Mouse (Mus musculus) lung, embryonic 15.5 days (tissue): ENCODE data around the gene Gm7257. TPM values are rescaled to one million over a fixed set of nuclear protein-coding genes. Genes with fewer than 3 reads are reported as not detected.

ENCODE experiments used
- ATAC-seq: fragments of 200-750 bp; cut with Nextera tagmentation; 2 replicates; pipeline ENCODE4 v1.8.0; 2017; ENCODE audit warnings: moderate number of reproducible peaks, borderline replicate concordance; ENCODE audit not compliant: low FRiP score, low TSS enrichment; ENCODE audit errors: extremely low read depth
- H3K27ac ChIP-seq: fragments of 300-500 bp; sonication (generic); 2 replicates; pipeline ENCODE4 v1.5.1; 2015; ENCODE audit warnings: moderate library complexity, mild to moderate bottlenecking, inconsistent platforms
- H3K27me3 ChIP-seq: fragments of 300-500 bp; sonication (generic); 2 replicates; pipeline ENCODE4 v1.6.1; 2015; ENCODE audit warnings: inconsistent platforms
- H3K36me3 ChIP-seq: fragments of 300-500 bp; sonication (generic); 2 replicates; pipeline ENCODE4 v1.6.1; 2015; ENCODE audit warnings: inconsistent platforms
- H3K4me1 ChIP-seq: fragments of 300-500 bp; sonication (generic); 2 replicates; pipeline ENCODE4 v1.6.1; 2015; ENCODE audit warnings: inconsistent platforms
- H3K4me2 ChIP-seq: fragments of 300-500 bp; sonication (generic); 2 replicates; pipeline ENCODE4 v1.6.1; 2015; ENCODE audit warnings: inconsistent platforms, mild to moderate bottlenecking, moderate library complexity
- H3K4me3 ChIP-seq: fragments of 300-500 bp; sonication (generic); 2 replicates; pipeline ENCODE4 v1.5.1; 2015; ENCODE audit warnings: mild to moderate bottlenecking, inconsistent platforms
- H3K9ac ChIP-seq: fragments of 300-500 bp; sonication (generic); 2 replicates; pipeline ENCODE4 v1.6.1; 2015; ENCODE audit warnings: inconsistent platforms
- H3K9me3 ChIP-seq: fragments of 300-500 bp; sonication (generic); 2 replicates; pipeline ENCODE4 v1.6.1; 2016; ENCODE audit warnings: inconsistent platforms
- WGBS: fragments of 180-500 bp; shearing (Covaris S2); methylation state at CpG from one replicate; pipeline ENCODE4 v1.1.7; 2015; 5-methylcytosine and 5-hydroxymethylcytosine counted together
- polyA plus RNA-seq: library from polyadenylated mRNA; unstranded; fragments of >200 nt; fragmentation: Nextera tagmentation; extraction: Ambion mirVana; gene quantifications from 2 replicates; pipeline ENCODE4 v1.2.1, GENCODE M21; 2015

Gm7257 gene
- polyA plus RNA-seq: not detected in 2 replicates

DNA sequence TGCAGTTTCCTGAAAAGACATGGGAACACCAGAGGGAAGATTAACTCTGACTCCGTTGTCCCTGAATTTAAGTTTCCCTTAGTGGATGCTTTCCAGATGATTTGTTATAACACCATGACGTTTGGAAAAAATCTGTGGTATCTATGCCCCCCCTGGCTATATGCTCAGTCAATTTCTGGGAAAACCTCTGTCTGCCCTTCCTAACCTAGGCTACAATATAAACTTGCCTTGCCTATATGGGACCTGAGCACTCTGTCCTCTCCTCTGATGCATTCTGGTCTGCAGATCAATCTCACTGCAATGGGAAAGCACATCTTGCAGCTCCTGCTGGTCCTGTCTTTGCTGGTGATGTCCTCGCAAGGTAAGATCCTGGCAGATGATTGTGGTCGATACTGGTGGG lies at the start of gene Gm7257:
Gene Gm7257, plus strand, starts transcription at position 301 of the 400 bp plus-strand sequence.
- no peak within 1 kb of the TSS for H3K9ac ChIP-seq
- H3K36me3 ChIP-seq: no peaks in the 10 kb centered on the region
- H3K27ac ChIP-seq: no peak within 1 kb of the TSS
- no peaks in the 10 kb centered on the region for H3K9me3 ChIP-seq
- no peak within 1 kb of the TSS for H3K4me2 ChIP-seq
- WGBS: 69% methylated on average over 4 of the region's 4 CpGs
- no peak for ATAC-seq
- H3K27me3 ChIP-seq: no peaks in the 10 kb centered on the region
- H3K4me3 ChIP-seq: no peak within 1 kb of the TSS
- H3K4me1 ChIP-seq: no peaks in the 10 kb centered on the region

DNA sequence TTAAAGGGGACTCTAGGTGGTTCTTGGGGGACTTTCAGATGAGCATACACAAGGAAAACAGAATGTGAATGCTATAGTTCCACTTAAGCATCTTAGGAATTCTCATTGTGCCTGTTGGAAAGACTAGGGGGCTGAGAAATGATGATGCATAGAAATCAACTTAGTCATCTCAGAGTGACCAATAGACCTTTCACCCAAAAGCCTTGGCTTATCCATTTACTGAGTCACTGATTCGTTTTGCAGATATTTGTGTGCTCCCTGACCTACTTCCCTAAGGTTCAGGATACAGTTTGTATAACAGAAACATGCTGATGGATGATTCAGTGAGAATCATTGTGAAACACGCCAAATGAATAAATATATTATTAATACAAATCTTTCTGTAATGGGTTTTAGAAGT lies 28.7 kb upstream of the Gm7257 start:
- no peak overlapping the region for H3K4me2 ChIP-seq
- no peak overlapping the region for H3K9ac ChIP-seq
- H3K4me3 ChIP-seq: no peak overlapping the region
- H3K27ac ChIP-seq: no peak overlapping the region
- H3K36me3 ChIP-seq: no peaks in the 10 kb centered on the region
- no peaks in the 10 kb centered on the region for H3K4me1 ChIP-seq
- 59% methylated on average over 2 of the region's 2 CpGs for WGBS
- no peaks in the 10 kb centered on the region; the same call in 1 of the 2 replicates for H3K9me3 ChIP-seq
- no peaks in the 10 kb centered on the region for H3K27me3 ChIP-seq
- no peak for ATAC-seq

DNA sequence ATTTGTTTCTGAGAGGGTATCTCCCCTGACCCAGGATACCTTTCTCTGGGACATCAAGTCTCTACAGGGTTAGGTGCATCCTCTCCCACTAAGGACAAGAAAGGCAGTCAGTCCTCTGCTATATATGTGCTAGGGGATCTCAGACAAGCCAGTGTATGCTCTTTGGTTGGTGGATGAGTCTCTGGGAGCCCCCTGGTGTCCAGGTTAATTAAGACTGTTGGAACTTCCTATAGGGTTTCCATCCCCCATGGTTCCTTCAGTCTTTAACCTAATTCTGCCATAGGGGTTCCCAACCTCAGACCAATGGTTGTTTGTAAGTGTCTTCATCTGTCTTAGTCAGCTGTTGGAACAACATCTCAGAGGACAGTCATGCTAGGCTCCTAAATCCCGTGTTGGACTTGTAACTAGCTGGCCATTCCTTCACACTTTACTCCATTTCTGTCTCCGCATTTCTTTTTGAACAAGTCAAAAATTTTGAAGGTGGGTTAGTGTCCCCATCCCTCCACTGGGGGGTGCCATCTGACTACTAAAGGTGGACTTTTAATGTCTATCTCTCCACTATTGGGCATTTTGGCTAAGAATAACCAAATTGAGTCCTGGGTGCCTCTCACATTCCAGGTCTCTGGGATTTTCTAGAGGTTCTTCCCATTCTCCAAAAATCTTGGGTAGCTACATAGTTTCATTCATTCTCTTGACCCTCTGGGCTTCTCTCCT lies 3.5 kb downstream of the Gm7257 start:
- Histone ChIP-seq H3K9me3 (no peaks in the 10 kb centered on the region), H3K27me3 (no peaks in the 10 kb centered on the region), H3K4me3 (no peak overlapping the region), H3K4me2 (no peak overlapping the region), H3K9ac (no peak overlapping the region), H3K4me1 (no peaks in the 10 kb centered on the region), H3K36me3 (no peaks in the 10 kb centered on the region), H3K27ac (no peak overlapping the region)
- WGBS: 43% methylated on average over 2 of the region's 2 CpGs
- no peak for ATAC-seq

DNA sequence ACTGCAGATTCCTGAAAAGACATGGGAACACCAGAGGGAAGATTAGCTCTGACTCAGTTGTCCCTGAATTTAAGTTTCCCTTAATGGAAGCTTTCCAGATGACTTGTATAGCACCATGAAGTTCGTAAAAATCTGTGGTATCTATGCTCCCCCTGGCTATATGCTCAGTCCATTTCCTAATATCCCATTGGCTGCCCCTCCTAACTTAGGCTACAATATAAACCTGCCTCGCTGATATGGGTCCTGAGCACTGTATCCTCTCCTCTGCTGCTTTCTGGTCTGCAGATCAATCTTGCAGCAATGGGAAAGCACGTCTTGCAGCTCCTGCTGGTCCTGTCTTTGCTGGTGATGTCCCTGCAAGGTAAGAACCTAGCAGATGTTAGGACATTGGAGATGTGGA lies 43.7 kb downstream of the Gm7257 start, which contains the start of gene Gm9513:
Gene Gm9513, plus strand, starts transcription at position 301 of the 400 bp plus-strand sequence.
- Histone ChIP-seq H3K27ac (no peak within 1 kb of the TSS), H3K9ac (no peak within 1 kb of the TSS), H3K27me3 (no peaks in the 10 kb centered on the region), H3K9me3 (no peaks in the 10 kb centered on the region), H3K36me3 (no peaks in the 10 kb centered on the region), H3K4me3 (no peak within 1 kb of the TSS), H3K4me1 (no peaks in the 10 kb centered on the region), H3K4me2 (no peak within 1 kb of the TSS)
- WGBS: 54% methylated on average over 3 of the region's 3 CpGs
- no peak for ATAC-seq

Other genes with a start within 250 kb of the Gm7257 start
- gene Gm9513, start 43.8 kb downstream of the Gm7257 start, polyA plus RNA-seq: not detected in 2 replicates
- not detected in 2 replicates for gene Gm5615, start 110.1 kb downstream of the Gm7257 start, polyA plus RNA-seq
- gene Gm17689, start 150.8 kb downstream of the Gm7257 start, polyA plus RNA-seq: not detected in 2 replicates
- not detected in 2 replicates for gene A630095E13Rik, start 211.5 kb downstream of the Gm7257 start, polyA plus RNA-seq